Mouse (Mus musculus) kidney, postnatal 10 days (tissue): ENCODE measurements around the gene Slc7a10.

Experiments
- DNase-seq: peaks from one replicate; pipeline ENCODE4 v3.0.0; 2021; ENCODE audit warnings: mixed read lengths

The Slc7a10 gene

GRCm38 (mm10) chr7:35185889-35186569, at the start of gene Slc7a10:
TSS of gene Slc7a10 (plus strand) at chr7:35186385.
- peak; percentile 36 for DNase-seq

- no peak for DNase-seq
Measured at GRCm38 (mm10) chr7:35137524-35137923, 48.7 kb upstream of the Slc7a10 start.

DNA sequence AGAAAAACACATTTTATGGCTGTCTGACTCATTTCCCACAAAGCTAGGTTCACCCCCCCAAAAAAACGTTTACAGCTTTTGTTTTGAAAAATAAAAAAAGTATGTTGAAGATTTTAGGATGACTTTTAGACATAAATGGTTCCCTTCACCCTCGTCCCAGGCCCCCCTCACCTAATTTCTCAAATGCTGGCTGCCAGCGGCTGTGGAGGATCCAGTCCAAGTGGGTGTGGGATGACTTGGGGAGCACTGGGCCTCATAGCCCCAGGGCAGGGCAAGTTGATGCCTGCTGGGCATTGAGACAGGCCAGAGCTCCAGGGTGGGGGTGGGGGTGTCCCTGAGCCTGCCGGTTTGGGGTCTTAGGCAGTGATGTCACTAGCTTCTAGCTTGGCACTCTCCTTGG, 47.7 kb upstream of the Slc7a10 start:
- DNase-seq, result no peak

DNA sequence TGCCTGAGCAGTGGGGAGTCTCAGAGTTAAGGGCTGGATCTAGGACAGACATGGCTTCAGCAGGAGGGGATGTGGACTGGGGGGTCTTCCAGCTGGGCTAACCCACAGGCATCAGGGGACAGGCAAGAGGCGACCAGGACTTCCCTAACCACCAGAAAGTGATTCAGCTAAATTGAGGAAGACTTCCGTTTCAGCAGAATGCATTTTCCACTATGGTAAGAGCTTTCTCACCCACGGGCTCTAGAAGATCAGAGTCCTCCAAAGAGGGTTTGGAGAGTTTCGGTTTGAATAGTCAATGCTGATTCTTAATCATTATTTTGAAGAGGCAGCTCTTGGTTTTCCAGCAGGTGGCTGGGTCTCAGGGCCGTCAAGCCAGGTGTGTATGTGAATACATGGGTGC, 46.3 kb upstream of the Slc7a10 start:
- DNase-seq, result no peak

DNA sequence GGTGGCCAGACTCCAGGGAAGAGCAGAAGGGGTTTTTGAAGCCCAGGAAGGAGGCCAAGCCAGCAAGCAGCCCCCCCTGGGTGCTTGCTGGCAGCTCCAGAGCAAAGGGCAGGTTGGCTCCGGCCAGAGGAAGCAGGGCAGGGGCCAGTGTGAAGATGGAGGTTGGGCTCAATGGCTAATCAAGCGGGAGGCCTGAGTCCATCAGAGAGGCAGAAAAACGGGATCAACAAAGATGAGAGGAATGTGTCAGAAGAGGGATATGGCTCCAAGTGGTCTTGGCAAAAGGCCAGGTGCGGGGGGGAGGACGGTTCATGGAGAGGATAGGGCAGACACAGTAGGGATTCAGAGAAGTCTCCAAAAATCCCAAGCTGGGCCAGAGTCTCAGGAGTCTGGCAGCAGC, 44.7 kb upstream of the Slc7a10 start:
- DNase-seq, result peak; percentile 73

GRCm38 (mm10) chr7:35142522-35142921, 43.7 kb upstream of the Slc7a10 start:
- no peak for DNase-seq

- peak; percentile 82 for DNase-seq
Measured at GRCm38 (mm10) chr7:35143864-35144618, 42.1 kb upstream of the Slc7a10 start.

DNA sequence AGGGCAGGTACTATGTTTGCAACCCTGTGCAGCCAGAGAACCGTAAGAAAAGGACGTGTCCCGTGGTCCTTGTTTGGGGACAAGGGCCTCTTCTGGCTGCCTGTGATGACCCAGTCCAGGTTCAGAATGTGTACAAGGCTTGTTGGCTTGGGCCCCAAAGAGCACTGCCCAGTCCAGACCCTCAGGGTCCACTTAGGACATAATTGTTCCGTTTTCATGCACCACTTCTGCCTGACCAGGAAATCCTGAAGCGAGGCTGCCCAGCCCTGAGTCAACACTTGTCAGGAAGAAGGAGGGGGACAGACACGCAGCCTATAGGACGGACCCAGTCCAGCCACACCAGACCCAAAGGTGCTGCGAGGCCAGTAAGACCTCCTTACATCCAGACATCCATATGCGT, 41.1 kb upstream of the Slc7a10 start:
- DNase-seq, result no peak

- DNase-seq, result peak; percentile 70
Measured at GRCm38 (mm10) chr7:35146269-35146668, 39.9 kb upstream of the Slc7a10 start.

DNA sequence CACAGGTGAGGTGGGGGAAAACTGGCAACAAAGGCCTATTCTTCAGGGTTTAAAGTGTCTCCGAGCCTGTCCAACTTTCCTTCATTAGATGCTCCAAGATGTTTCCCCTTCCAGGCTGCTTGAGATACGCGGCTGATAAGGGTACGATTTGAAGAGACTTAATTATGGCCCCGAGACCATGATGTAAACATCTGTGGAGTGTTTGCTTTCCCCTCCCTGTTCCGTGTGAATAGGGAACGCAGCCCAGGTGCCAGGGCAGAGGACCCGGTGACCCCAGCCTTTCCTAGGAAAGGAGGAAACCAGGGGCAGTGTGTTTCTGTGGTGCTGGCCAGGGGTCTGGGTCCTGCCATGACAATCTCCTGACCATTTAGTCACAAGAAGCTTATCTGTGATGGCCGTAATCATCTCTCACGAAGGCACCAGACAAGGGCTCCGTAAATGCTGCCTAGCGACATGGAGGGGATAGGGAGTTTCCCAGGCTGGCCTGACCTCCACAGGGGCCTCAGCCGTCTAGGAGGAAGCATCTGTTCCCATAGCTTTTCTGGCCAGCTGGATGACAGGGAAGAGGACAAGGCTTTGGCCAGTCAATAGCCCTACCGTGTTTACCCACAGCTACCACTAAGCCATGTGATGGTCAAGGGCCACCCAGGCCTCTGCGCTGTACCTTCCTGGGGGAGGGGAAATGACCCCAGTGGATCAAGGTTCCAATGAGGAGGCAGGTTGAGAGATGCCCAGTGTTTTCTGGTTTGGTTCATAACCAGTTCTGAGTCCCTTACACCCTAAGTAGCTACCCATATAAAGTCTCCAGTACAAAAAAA, 36.4 kb upstream of the Slc7a10 start:
- DNase-seq, result no peak

DNA sequence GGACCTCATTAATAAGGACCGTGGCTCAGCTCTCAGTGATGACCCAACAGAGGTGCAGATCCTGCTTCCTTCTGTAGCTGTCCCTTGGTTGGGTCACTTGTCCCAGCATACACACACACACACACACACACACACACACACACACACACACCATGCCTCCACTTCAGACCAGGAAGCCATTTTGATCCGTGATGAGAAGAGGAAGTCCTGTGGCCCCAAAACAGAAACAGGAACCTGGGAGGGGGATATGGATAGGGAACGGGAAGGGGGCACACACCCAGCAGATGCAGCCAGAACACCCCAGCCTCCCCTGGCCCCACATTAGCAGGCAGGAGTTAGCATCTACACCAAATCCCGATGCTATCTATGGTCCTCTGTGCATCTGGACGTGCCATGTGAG, 35.3 kb upstream of the Slc7a10 start:
- DNase-seq, result no peak

GRCm38 (mm10) chr7:35154449-35154848, 31.7 kb upstream of the Slc7a10 start:
- DNase-seq, result no peak

- no peak for DNase-seq
Measured at GRCm38 (mm10) chr7:35156561-35157477, 29.4 kb upstream of the Slc7a10 start.

DNA sequence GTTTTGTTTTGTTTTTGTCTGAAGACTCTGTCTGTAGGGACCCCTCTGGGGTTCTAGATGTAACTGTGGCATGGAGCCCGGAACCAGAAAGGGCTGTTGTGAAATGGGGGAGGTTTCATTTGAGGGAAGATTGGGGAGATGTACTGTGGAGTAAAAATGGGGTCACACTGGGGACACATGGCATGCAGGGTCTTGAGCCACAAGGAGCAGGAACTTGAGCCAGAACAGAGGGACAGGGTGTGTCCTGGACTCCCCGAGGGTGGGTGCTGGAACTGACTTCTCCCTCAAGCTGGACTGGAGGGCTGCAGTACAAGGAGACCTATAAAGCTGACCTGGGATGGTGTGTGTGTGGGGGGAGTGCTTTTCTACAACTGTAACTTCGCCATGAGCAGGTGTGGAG, 28.7 kb upstream of the Slc7a10 start:
- DNase-seq, result no peak

- no peak for DNase-seq
Measured at GRCm38 (mm10) chr7:35162443-35162842, 23.7 kb upstream of the Slc7a10 start.

- no peak for DNase-seq
Measured at GRCm38 (mm10) chr7:35163600-35163999, 22.6 kb upstream of the Slc7a10 start.

DNA sequence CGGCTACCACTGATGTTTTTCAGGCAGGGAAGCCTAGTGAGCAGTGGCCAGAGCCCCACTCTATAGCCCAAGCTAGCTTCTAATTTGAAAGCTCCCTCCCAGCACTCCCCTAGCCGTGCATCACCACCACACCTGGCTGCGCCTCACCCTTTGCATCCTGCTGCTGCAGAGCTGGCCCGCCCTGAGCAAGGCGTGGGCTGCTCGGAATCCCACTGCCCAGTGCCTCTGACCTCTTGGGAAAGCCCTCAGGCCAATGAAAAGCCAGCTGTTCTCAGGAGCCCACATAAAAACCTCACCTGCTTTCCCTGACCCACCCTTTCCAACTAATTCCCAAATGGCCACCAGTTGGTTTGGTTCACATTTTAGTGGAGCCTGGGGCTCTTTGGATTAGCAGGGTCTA, 22.1 kb upstream of the Slc7a10 start:
- no peak for DNase-seq

DNA sequence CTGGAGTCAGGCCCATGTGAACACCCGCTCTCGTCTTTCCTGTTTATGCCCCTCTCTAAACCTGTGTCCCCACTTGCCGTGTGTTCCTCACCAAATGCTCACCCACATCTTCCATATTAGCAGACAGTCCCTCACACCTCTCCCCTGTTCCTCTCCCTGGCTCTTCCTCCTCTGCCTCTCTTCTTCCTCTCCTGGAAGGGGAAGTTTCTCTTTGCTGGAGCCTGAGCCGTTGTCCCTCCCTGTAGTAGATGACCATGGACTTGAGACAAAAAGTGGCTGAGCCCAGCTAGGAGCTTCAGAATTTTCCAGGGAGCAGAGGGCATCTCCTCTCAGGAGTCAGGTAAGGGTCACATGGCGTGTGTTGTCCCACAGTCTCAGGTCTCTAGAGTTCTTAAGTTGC, 19.2 kb upstream of the Slc7a10 start:
- DNase-seq, result no peak

- no peak for DNase-seq
Measured at GRCm38 (mm10) chr7:35167925-35168324, 18.3 kb upstream of the Slc7a10 start.

GRCm38 (mm10) chr7:35169341-35169740, 16.8 kb upstream of the Slc7a10 start:
- DNase-seq, result peak; percentile 94

GRCm38 (mm10) chr7:35171867-35172382, 14.3 kb upstream of the Slc7a10 start:
- peak; percentile 91 for DNase-seq

DNA sequence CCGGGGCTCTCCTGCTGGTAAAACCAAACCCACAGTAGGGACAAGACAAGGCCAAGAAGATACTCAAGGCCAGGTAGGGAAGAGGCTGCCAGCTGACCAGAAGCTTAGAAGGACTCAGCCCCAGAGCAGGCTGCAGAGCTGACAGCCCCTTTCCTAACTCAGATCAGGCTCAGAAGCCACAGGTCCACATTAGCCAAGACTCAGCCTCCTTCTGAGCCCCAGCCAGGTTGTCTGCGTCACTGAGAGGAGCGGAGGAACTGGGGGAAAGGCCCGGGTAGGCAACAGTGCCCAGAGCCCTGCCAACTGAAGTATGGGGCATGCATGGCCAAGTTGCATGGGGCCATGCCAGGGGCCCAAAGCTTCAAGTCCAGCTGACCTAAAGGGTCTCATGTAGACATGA, 13.7 kb upstream of the Slc7a10 start:
- no peak for DNase-seq
